Mouse (Mus musculus) embryo, embryonic 10.5 days (tissue): Measurements from ENCODE around the gene Gm5129.

Experiments
- DNase-seq: peaks from one replicate; pipeline ENCODE4 v3.0.0-alpha.2; 2015; ENCODE audit warnings: low spot score

Gene Gm5129

DNA sequence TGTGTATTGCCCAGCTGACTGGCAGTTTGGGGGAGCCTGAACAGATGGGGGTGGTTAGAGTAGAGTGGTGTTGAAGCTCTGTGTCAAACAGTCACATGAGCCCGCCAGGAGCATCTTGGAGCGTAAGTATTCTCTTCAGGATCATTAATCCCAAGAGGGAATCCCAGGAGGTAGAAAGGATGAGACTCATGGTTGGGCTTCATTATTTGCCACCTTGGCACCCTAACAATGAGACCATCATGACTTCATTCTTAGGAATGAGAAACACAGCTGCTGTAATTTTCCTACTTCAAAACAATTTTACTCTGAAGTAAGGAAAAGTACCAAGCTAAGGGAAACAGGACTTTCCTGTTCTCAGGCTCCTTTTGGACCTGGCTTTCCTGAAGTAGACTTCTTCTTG lies 10.4 kb downstream of the Gm5129 start:
- DNase-seq: no peak

GRCm38 (mm10) chr5:29721159-29721558 lies 14.6 kb downstream of the Gm5129 start:
- no peak for DNase-seq

- no peak for DNase-seq
These were observed 22.8 kb downstream of the Gm5129 start for GRCm38 (mm10) chr5:29712906-29713305.

DNA sequence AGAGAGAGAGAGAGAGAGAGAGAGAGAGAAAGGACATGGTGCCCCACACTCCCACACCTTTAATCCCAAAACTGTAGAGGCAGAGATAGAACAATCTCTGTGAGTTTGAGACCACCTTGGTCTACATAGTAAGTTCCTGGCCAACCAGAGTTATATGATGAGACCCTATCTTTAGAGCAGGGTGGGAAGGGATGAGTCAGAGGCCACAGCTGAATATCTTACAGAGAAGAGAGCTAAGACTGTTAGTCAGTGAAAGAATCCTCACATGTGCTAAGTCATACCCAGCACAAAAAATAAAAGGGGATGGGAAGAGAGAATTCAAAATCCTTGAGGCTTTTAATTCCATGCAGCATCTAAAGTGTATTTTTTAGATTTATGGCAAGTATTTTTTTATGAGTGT lies 24.1 kb downstream of the Gm5129 start:
- DNase-seq: no peak

DNA sequence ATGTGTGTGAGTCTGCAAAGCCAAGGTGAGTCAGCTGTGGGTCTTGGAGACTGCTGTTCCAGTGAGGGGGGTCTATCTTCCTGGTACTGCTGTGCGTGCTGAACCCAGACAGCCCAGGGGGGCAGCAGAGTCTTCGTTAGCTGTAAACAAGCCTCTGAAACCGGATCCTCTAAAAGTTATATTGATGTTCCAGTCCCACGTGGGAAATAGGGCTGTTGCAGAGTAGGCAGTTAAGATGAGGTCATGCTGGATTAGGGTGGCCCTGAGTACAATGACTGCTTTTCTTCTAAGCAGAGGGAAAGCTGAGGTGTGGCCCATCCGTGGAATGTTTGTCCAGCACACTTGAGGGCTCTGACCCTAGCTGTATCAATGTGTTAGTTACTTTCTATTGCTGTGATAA lies 27.5 kb downstream of the Gm5129 start:
- DNase-seq: peak; percentile 36

- no peak for DNase-seq
These were observed 28.5 kb downstream of the Gm5129 start for GRCm38 (mm10) chr5:29707241-29707640.

- DNase-seq: no peak
These were observed 36.1 kb downstream of the Gm5129 start for GRCm38 (mm10) chr5:29699520-29700202.

GRCm38 (mm10) chr5:29698493-29698892 lies 37.2 kb downstream of the Gm5129 start:
- DNase-seq: no peak

- DNase-seq: no peak
These were observed 47.4 kb downstream of the Gm5129 start for GRCm38 (mm10) chr5:29688352-29688751.

- DNase-seq: peak; percentile 81
These were observed 48.1 kb downstream of the Gm5129 start for GRCm38 (mm10) chr5:29687671-29688070.
